Comparison of ENCODE assay signal across 17 mouse cellular contexts in genomic region chr16:11801960-11802539, GRCm38 (mm10).
A peak's percentile ranks its signal among the peaks of the same experiment; 100 is the strongest.
DNase-seq lines count a peak whose midpoint lies in the region; ATAC-seq lines count a peak whose summit lies in the region.
"Had no signal": no experiment of that assay in that cellular context is flagged by ENCODE, and none has a peak within 500 bp of the region (broad histone marks: within the 10 kb centered on the region; RNA-seq: fewer than 3 reads in every experiment).

No protein-coding gene starts in this region.

- H3K4me1 ChIP-seq in embryonic facial prominence, embryonic 15.5 days = no peaks in the 10 kb centered on the region
- H3K4me1 ChIP-seq in embryonic facial prominence, embryonic 10.5 days = peaks cover 7% of the 10 kb centered on the region; the same call in 1 of the 2 replicates
- H3K4me1 ChIP-seq in limb, embryonic 12.5 days (replicated peaks) = peaks cover 10% of the 10 kb centered on the region
- 0 out of 2 replicates have a peak, but pooled peaks cover 4% of the 10 kb centered on the region for H3K4me1 ChIP-seq in limb, embryonic 10.5 days
- H3K4me1 ChIP-seq: forebrain, embryonic 10.5 days; heart, embryonic 13.5 days had no signal

- H3K36me3 ChIP-seq in embryonic facial prominence, embryonic 15.5 days = no peaks in the 10 kb centered on the region; the same call in 1 of the 2 replicates
- no peaks in the 10 kb centered on the region for H3K36me3 ChIP-seq in embryonic facial prominence, embryonic 10.5 days (replicated peaks)
- H3K36me3 ChIP-seq in limb, embryonic 12.5 days = peaks cover 5% of the 10 kb centered on the region; the same call in 1 of the 2 replicates
- no peaks in the 10 kb centered on the region for H3K36me3 ChIP-seq in limb, embryonic 10.5 days
- H3K36me3 ChIP-seq: forebrain, embryonic 10.5 days; neural tube, embryonic 15.5 days had no signal

- ATAC-seq in embryonic facial prominence, embryonic 15.5 days (ENCODE audit: insufficient number of reproducible peaks, low FRiP score, low TSS enrichment, low read depth) = 0 out of 2 replicates have a peak, but pooled peaks have one; percentile 11
- ATAC-seq in limb, embryonic 12.5 days (ENCODE audit: insufficient number of reproducible peaks, insufficient read depth, low FRiP score, low TSS enrichment, low read depth) = peak; percentile 50; the same call in 1 of the 2 replicates
- ATAC-seq in monocyte, adult 5-6 weeks (replicated peaks; ENCODE audit: insufficient number of reproducible peaks, low FRiP score, low TSS enrichment, poor library complexity, severe bottlenecking) = no peak
- ATAC-seq: inflammation-experienced regulatory T-cells, adult 6 months had no signal

- no peak overlapping the region for H3K9ac ChIP-seq in embryonic facial prominence, embryonic 15.5 days
- no peak overlapping the region for H3K9ac ChIP-seq in limb, embryonic 12.5 days (replicated peaks)
- H3K9ac ChIP-seq: heart, embryonic 13.5 days; neural tube, embryonic 15.5 days had no signal

- H3K27ac ChIP-seq in embryonic facial prominence, embryonic 15.5 days (replicated peaks) = no peak overlapping the region
- H3K27ac ChIP-seq in embryonic facial prominence, embryonic 10.5 days (replicated peaks) = no peak overlapping the region; the same call in 1 of the 2 replicates
- H3K27ac ChIP-seq in limb, embryonic 12.5 days = no peak overlapping the region
- no peak overlapping the region for H3K27ac ChIP-seq in limb, embryonic 10.5 days
- H3K27ac ChIP-seq: heart, embryonic 13.5 days; neural tube, embryonic 15.5 days had no signal

- no peak overlapping the region for H3K4me2 ChIP-seq in embryonic facial prominence, embryonic 15.5 days (replicated peaks)
- no peak overlapping the region for H3K4me2 ChIP-seq in limb, embryonic 12.5 days
- H3K4me2 ChIP-seq: heart, embryonic 13.5 days; neural tube, embryonic 15.5 days had no signal

- DNase-seq in embryonic facial prominence, embryonic 10.5 days (ENCODE audit: low spot score) = no peak
- DNase-seq in limb, embryonic 10.5 days (ENCODE audit: low spot score) = no peak
- peak; percentile 35 for DNase-seq in adipocyte (ENCODE audit: low spot score)
- DNase-seq in brain, adult 2 months (ENCODE audit: low read depth, low spot score) = peak; percentile 29
- no peak for DNase-seq in left cerebral cortex, adult 9 months (ENCODE audit: low spot score in 2 of 2)
- DNase-seq: cerebellum, adult 9-10 months; lung, postnatal 10 days; right cerebral cortex, postnatal 4 days; thymus, postnatal 36 days had no signal

- H3K27me3 ChIP-seq in embryonic facial prominence, embryonic 15.5 days = no peaks in the 10 kb centered on the region
- no peaks in the 10 kb centered on the region for H3K27me3 ChIP-seq in embryonic facial prominence, embryonic 10.5 days (replicated peaks; ENCODE audit: low read depth, poor library complexity, severe bottlenecking)
- no peaks in the 10 kb centered on the region for H3K27me3 ChIP-seq in limb, embryonic 12.5 days
- no peaks in the 10 kb centered on the region for H3K27me3 ChIP-seq in limb, embryonic 10.5 days (ENCODE audit: low read depth, poor library complexity, severe bottlenecking)
- H3K27me3 ChIP-seq: heart, embryonic 13.5 days; neural tube, embryonic 15.5 days had no signal

- H3K9me3 ChIP-seq in embryonic facial prominence, embryonic 15.5 days (replicated peaks) = no peaks in the 10 kb centered on the region
- H3K9me3 ChIP-seq in embryonic facial prominence, embryonic 10.5 days = no peaks in the 10 kb centered on the region
- H3K9me3 ChIP-seq in limb, embryonic 12.5 days = no peaks in the 10 kb centered on the region
- no peaks in the 10 kb centered on the region for H3K9me3 ChIP-seq in limb, embryonic 10.5 days (replicated peaks)
- H3K9me3 ChIP-seq: forebrain, embryonic 10.5 days; heart, embryonic 13.5 days; neural tube, embryonic 15.5 days had no signal

- 84% methylated on average over 7 of the region's 7 CpGs for WGBS in embryonic facial prominence, embryonic 15.5 days
- 87% methylated on average over 7 of the region's 7 CpGs for WGBS in embryonic facial prominence, embryonic 10.5 days
- WGBS in limb, embryonic 12.5 days = 87% methylated on average over 7 of the region's 7 CpGs
- 93% methylated on average over 7 of the region's 7 CpGs for WGBS in limb, embryonic 10.5 days

- H3K4me3 ChIP-seq in embryonic facial prominence, embryonic 15.5 days (replicated peaks) = no peak overlapping the region
- H3K4me3 ChIP-seq in embryonic facial prominence, embryonic 10.5 days = no peak overlapping the region
- no peak overlapping the region for H3K4me3 ChIP-seq in limb, embryonic 12.5 days (replicated peaks)
- H3K4me3 ChIP-seq in limb, embryonic 10.5 days = no peak overlapping the region
- H3K4me3 ChIP-seq: forebrain, embryonic 10.5 days; heart, embryonic 13.5 days; myocyte; neural tube, embryonic 15.5 days had no signal

Comparison
In these comparisons a context has a peak if more than half of its experiments do, and no peak if none do; other contexts are left out.
1. DNase-seq: peak in adipocyte (single experiment) and brain, adult 2 months (single experiment); none in embryonic facial prominence, embryonic 10.5 days (single experiment), limb, embryonic 10.5 days (single experiment) and left cerebral cortex, adult 9 months (0 of 2).